Mouse (Mus musculus): Measurements from ENCODE around the gene Spocd1. TPM values are rescaled to one million over a fixed set of nuclear protein-coding genes. Genes with fewer than 3 reads are reported as not detected.

The Spocd1 gene
- total and polyA plus RNA-seq, 3 experiments = 0.03 TPM; not detected in 2

DNA sequence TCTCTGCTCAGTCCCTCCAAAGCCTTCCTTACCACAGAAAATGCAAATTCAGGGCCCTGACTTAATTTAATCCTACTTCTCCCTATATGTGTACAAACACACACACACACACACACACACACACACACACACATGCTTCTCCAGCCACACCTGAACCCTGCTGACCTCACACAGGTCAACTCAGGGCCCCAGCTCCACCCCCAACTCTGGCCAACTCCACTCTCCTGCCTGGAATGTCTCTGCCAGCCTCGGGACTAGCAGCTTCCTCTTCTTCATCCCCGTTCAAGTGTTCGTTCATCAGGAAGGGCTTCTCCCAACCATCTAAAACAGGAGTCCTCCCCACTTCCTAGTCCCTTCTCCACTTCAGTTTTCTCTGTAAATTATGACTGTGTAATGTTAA, 47.4 kb upstream of the Spocd1 start:
- Histone ChIP-seq H3K36me3 (ENCODE audit: control insufficient read depth in 1 of 2, insufficient read depth in 2 of 2, low read length in 2 of 2) (peaks cover 0 to 2% of the 10 kb centered on the region in 2 experiments; a peak in 1 of 4 replicates), H3K27me3 (ENCODE audit: control insufficient read depth in 1 of 2, insufficient read depth in 2 of 2, low read length in 2 of 2) (no peaks in the 10 kb centered on the region), H3K9ac (ENCODE audit: control insufficient read depth, low read depth, low read length, poor library complexity, severe bottlenecking) (peak overlapping the region; percentile 65), H3K79me2 (ENCODE audit: control insufficient read depth, insufficient read depth, low read length, poor library complexity) (peaks cover 1% of the 10 kb centered on the region; the same call in 1 of the 2 replicates), H3K4me1 (ENCODE audit: control insufficient read depth in 1 of 2, insufficient read depth in 2 of 2, low read length in 2 of 2) (peaks cover 3 to 10% of the 10 kb centered on the region in 2 experiments), H3K4me3 (ENCODE audit: control insufficient read depth in 1 of 2, insufficient read depth in 1 of 2, low read depth in 2 of 2, low read length in 2 of 2) (peak overlapping the region in 1 of 2 experiments; percentile 51; a peak in 2 of 4 replicates), H3K27ac (ENCODE audit: control insufficient read depth, low read depth, low read length) (peak overlapping the region; percentile 64), H3K9me3 (replicated peaks; ENCODE audit: insufficient read depth, low read length) (no peaks in the 10 kb centered on the region)
- DNase-seq (ENCODE audit: low read depth, low spot score) = no peak
- TF ChIP-seq ELF1 (IDR thresholded peaks at IDR 0.05; ENCODE audit: low read depth, low read length) (no peak), NRF1 (IDR thresholded peaks at IDR 0.05; ENCODE audit: insufficient read depth, low read depth, low read length, poor library complexity, severe bottlenecking) (no peak), POLR2A (IDR thresholded peaks at IDR 0.05; ENCODE audit: control insufficient read depth in 1 of 2, insufficient read depth in 1 of 2, low read depth in 1 of 2, low read length in 2 of 2, poor library complexity in 1 of 2) (no peak), MAFK (IDR thresholded peaks at IDR 0.05; ENCODE audit: borderline replicate concordance, low read depth, low read length) (no peak), CHD2 (IDR thresholded peaks at IDR 0.05; ENCODE audit: low read length) (no peak), TAL1 (IDR thresholded peaks at IDR 0.05; ENCODE audit: low read length) (no peak), EP300 (IDR thresholded peaks at IDR 0.05; ENCODE audit: low read depth in 1 of 2, low read length in 2 of 2) (no peak), SIN3A (IDR thresholded peaks at IDR 0.05; ENCODE audit: low read length) (no peak), NELFE (IDR thresholded peaks at IDR 0.05; ENCODE audit: low read depth, low read length) (no peak), HCFC1 (IDR thresholded peaks at IDR 0.05; ENCODE audit: low read depth, low read length) (no peak), MEF2A (IDR thresholded peaks at IDR 0.05; ENCODE audit: extremely low read depth, insufficient replicate concordance, low read depth, low read length, poor library complexity, severe bottlenecking) (no peak), MYC (IDR thresholded peaks at IDR 0.05; ENCODE audit: low read depth, low read length) (no peak), SMC3 (IDR thresholded peaks at IDR 0.05; ENCODE audit: low read depth, low read length) (no peak), BHLHE40 (IDR thresholded peaks at IDR 0.05; ENCODE audit: borderline replicate concordance, low read depth, low read length) (no peak), RCOR1 (IDR thresholded peaks at IDR 0.05; ENCODE audit: low read depth, low read length) (no peak), ZMIZ1 (IDR thresholded peaks at IDR 0.05; ENCODE audit: low read depth, low read length) (no peak), E2F4 (IDR thresholded peaks at IDR 0.05; ENCODE audit: borderline replicate concordance, low read depth, low read length) (no peak), GABPA (IDR thresholded peaks at IDR 0.05; ENCODE audit: low read depth, low read length) (no peak), TBP (IDR thresholded peaks at IDR 0.05; ENCODE audit: low read depth, low read length) (no peak)

GRCm38 (mm10) chr4:129882555-129883293, 46.3 kb upstream of the Spocd1 start:
- Histone ChIP-seq H3K79me2 (ENCODE audit: control insufficient read depth, insufficient read depth, low read length, poor library complexity) (no peaks in the 10 kb centered on the region; the same call in 1 of the 2 replicates), H3K9ac (ENCODE audit: control insufficient read depth, low read depth, low read length, poor library complexity, severe bottlenecking) (peak overlapping the region; percentile 65), H3K4me3 (ENCODE audit: control insufficient read depth in 1 of 2, insufficient read depth in 1 of 2, low read depth in 2 of 2, low read length in 2 of 2) (peak overlapping the region; percentile 52 to 94), H3K9me3 (replicated peaks; ENCODE audit: insufficient read depth, low read length) (no peaks in the 10 kb centered on the region), H3K27me3 (ENCODE audit: control insufficient read depth in 1 of 2, insufficient read depth in 2 of 2, low read length in 2 of 2) (no peaks in the 10 kb centered on the region), H3K36me3 (ENCODE audit: control insufficient read depth in 1 of 2, insufficient read depth in 2 of 2, low read length in 2 of 2) (peaks cover 0 to 2% of the 10 kb centered on the region in 2 experiments; a peak in 1 of 4 replicates), H3K4me1 (ENCODE audit: control insufficient read depth in 1 of 2, insufficient read depth in 2 of 2, low read length in 2 of 2) (peaks cover 3 to 10% of the 10 kb centered on the region in 2 experiments), H3K27ac (ENCODE audit: control insufficient read depth, low read depth, low read length) (peak overlapping the region; percentile 84)
- DNase-seq (ENCODE audit: low read depth, low spot score) = peak; percentile 93
- no peak for TF ChIP-seq MEF2A (IDR thresholded peaks at IDR 0.05; ENCODE audit: extremely low read depth, insufficient replicate concordance, low read depth, low read length, poor library complexity, severe bottlenecking)
- TF ChIP-seq POLR2AphosphoS2 (IDR thresholded peaks at IDR 0.05; ENCODE audit: low read length) = peak; percentile 47; the same call in 1 of the 2 replicates
- TF ChIP-seq MXI1 (IDR thresholded peaks at IDR 0.05; ENCODE audit: low read depth, low read length) = peak; percentile 88
- no peak; the same call in 1 of the 2 replicates for TF ChIP-seq CHD2 (IDR thresholded peaks at IDR 0.05; ENCODE audit: low read length)
- TF ChIP-seq USF2 (IDR thresholded peaks at IDR 0.05; ENCODE audit: borderline replicate concordance in 1 of 2, insufficient read depth in 1 of 2, low read depth in 1 of 2, low read length in 2 of 2) = no peak
- TF ChIP-seq ETS1 (IDR thresholded peaks at IDR 0.05; ENCODE audit: low read depth, low read length) = no peak; the same call in 1 of the 2 replicates
- no peak for TF ChIP-seq ZC3H11A (IDR thresholded peaks at IDR 0.05; ENCODE audit: low read depth, low read length)
- TF ChIP-seq MYC (IDR thresholded peaks at IDR 0.05; ENCODE audit: low read depth, low read length) = 0 out of 2 replicates have a peak, but pooled peaks have one; percentile 21
- 0 out of 2 replicates have a peak, but pooled peaks have one; percentile 11 for TF ChIP-seq NRF1 (IDR thresholded peaks at IDR 0.05; ENCODE audit: insufficient read depth, low read depth, low read length, poor library complexity, severe bottlenecking)
- TF ChIP-seq RCOR1 (IDR thresholded peaks at IDR 0.05; ENCODE audit: low read depth, low read length) = no peak
- TF ChIP-seq ZNF384 (IDR thresholded peaks at IDR 0.05; ENCODE audit: low read depth, low read length) = 0 out of 2 replicates have a peak, but pooled peaks have one; percentile 22
- TF ChIP-seq POLR2A (IDR thresholded peaks at IDR 0.05; ENCODE audit: control insufficient read depth in 1 of 2, insufficient read depth in 1 of 2, low read depth in 1 of 2, low read length in 2 of 2, poor library complexity in 1 of 2) = peak; percentile 45 to 72; a peak in 3 of 4 replicates
- TF ChIP-seq KAT2A (conservative IDR thresholded peaks at IDR 0.05; ENCODE audit: low read depth, low read length) = peak; percentile 34; the same call in 1 of the 2 replicates
- TF ChIP-seq HCFC1 (IDR thresholded peaks at IDR 0.05; ENCODE audit: low read depth, low read length) = peak; percentile 86
- TF ChIP-seq TCF12 (IDR thresholded peaks at IDR 0.05; ENCODE audit: low read depth, low read length) = peak; percentile 64
